ENCODE assay signal across 8 mouse cellular contexts in genomic region chr14:6605004-6605403, GRCm38 (mm10). TPM values are rescaled to one million over a fixed set of nuclear protein-coding genes. Genes with fewer than 3 reads are reported as not detected.
A peak's percentile ranks its signal among the peaks of the same experiment; 100 is the strongest.
DNase-seq lines count a peak whose midpoint lies in the region; ATAC-seq lines count a peak whose summit lies in the region.
"Not testable (repeated sequence)": the region's sequence is repeated elsewhere in the genome, so short reads cannot be mapped to it uniquely, and the experiment has no call there.

No protein-coding gene starts in this region.

- H3K27me3 ChIP-seq in forebrain, embryonic 10.5 days (ENCODE audit: poor library complexity, severe bottlenecking); heart, embryonic 13.5 days (replicated peaks); limb, embryonic 10.5 days (ENCODE audit: low read depth, poor library complexity, severe bottlenecking): not testable (repeated sequence)

- peak; percentile 23 for DNase-seq in brain, adult 2 months (ENCODE audit: low read depth, low spot score)
- DNase-seq in forebrain, embryonic 10.5 days (ENCODE audit: extremely low spot score, low spot score) = peak; percentile 58
- peak; percentile 0 for DNase-seq in kidney, adult 9 months
- peak; percentile 63 for DNase-seq in limb, embryonic 10.5 days (ENCODE audit: low spot score)
- peak; percentile 5 for DNase-seq in lung, postnatal 36 days
- peak; percentile 27 for DNase-seq in retina, postnatal 7 days (ENCODE audit: low read depth, low spot score)
- DNase-seq in thymus, postnatal 4 days = peak; percentile 29

- not testable (repeated sequence) for H3K4me1 ChIP-seq in forebrain, embryonic 10.5 days; heart, embryonic 13.5 days; limb, embryonic 10.5 days

- H3K9ac ChIP-seq in heart, embryonic 13.5 days = peak overlapping the region; percentile 72

- H3K36me3 ChIP-seq in forebrain, embryonic 10.5 days (replicated peaks); heart, embryonic 13.5 days; limb, embryonic 10.5 days: not testable (repeated sequence)

- ATAC-seq in heart, embryonic 13.5 days (ENCODE audit: extremely low read depth, insufficient number of reproducible peaks, low FRiP score, low TSS enrichment) = not testable (repeated sequence)

- peak overlapping the region; percentile 70 for H3K27ac ChIP-seq in forebrain, embryonic 10.5 days
- not testable (repeated sequence) for H3K27ac ChIP-seq in heart, embryonic 13.5 days (replicated peaks)
- H3K27ac ChIP-seq in limb, embryonic 10.5 days = peak overlapping the region; percentile 19; the same call in 1 of the 2 replicates

- H3K4me2 ChIP-seq in heart, embryonic 13.5 days = peak overlapping the region; percentile 68

- H3K9me3 ChIP-seq in forebrain, embryonic 10.5 days; heart, embryonic 13.5 days; limb, embryonic 10.5 days (replicated peaks): not testable (repeated sequence)

- 6% methylated on average over 11 of the region's 20 CpGs for WGBS in forebrain, embryonic 10.5 days
- WGBS in heart, embryonic 13.5 days = 4% methylated on average over 12 of the region's 20 CpGs
- 2% methylated on average over 18 of the region's 20 CpGs for WGBS in limb, embryonic 10.5 days

- peak overlapping the region; percentile 50 for H3K4me3 ChIP-seq in forebrain, embryonic 10.5 days
- H3K4me3 ChIP-seq in heart, embryonic 13.5 days = peak overlapping the region; percentile 48
- peak overlapping the region; percentile 45 for H3K4me3 ChIP-seq in limb, embryonic 10.5 days

RNA-seq across cellular contexts. Expression of gene Gm3629, which starts 14.6 kb away (rescaled TPM):
- polyA plus RNA-seq in forebrain, embryonic 10.5 days (2016; fragmentation: Nextera tagmentation; extraction: Ambion mirVana) = 0.20 and 0.50 TPM in 2 replicates
- 0.74 and 0.82 TPM in 2 replicates for polyA plus RNA-seq in heart, embryonic 13.5 days (2015; fragmentation: Nextera tagmentation; extraction: Ambion mirVana)
- polyA plus RNA-seq in limb, embryonic 10.5 days (2016; fragmentation: Nextera tagmentation; extraction: Ambion mirVana) = 0.30 TPM in 1 of 2 replicates, not detected in the other

RNA-seq across cellular contexts. Expression of gene Gm3460, which starts 17.2 kb away (rescaled TPM):
- not detected in 2 replicates for polyA plus RNA-seq in forebrain, embryonic 10.5 days (2016; fragmentation: Nextera tagmentation; extraction: Ambion mirVana)
- polyA plus RNA-seq in heart, embryonic 13.5 days (2015; fragmentation: Nextera tagmentation; extraction: Ambion mirVana) = not detected in 2 replicates
- polyA plus RNA-seq in limb, embryonic 10.5 days (2016; fragmentation: Nextera tagmentation; extraction: Ambion mirVana) = not detected in 2 replicates

Comparison
In these comparisons a context has a peak if more than half of its experiments do, and no peak if none do; other contexts are left out.
1. DNase-seq: peak in every context shown above with its lines; median percentile 63 in limb, embryonic 10.5 days; 58 in forebrain, embryonic 10.5 days; 29 in thymus, postnatal 4 days; 27 in retina, postnatal 7 days; 23 in brain, adult 2 months; 5 in lung, postnatal 36 days; 0 in kidney, adult 9 months.